Mouse (Mus musculus) ZHBTc4 (cell line): ENCODE measurements around the gene Ror1.

Experiments used
- DNase-seq: peaks from one replicate; pipeline ENCODE4 v3.0.0-alpha.2; 2011; ENCODE audit warnings: low read depth, low spot score

Gene Ror1

GRCm38 (mm10) chr4:100307365-100307764 is 211.8 kb downstream of the Ror1 start:
- no peak for DNase-seq

- DNase-seq: no peak
These were observed 216.4 kb downstream of the Ror1 start for GRCm38 (mm10) chr4:100311775-100312537.

GRCm38 (mm10) chr4:100315066-100315465 is 219.5 kb downstream of the Ror1 start:
- no peak for DNase-seq

DNA sequence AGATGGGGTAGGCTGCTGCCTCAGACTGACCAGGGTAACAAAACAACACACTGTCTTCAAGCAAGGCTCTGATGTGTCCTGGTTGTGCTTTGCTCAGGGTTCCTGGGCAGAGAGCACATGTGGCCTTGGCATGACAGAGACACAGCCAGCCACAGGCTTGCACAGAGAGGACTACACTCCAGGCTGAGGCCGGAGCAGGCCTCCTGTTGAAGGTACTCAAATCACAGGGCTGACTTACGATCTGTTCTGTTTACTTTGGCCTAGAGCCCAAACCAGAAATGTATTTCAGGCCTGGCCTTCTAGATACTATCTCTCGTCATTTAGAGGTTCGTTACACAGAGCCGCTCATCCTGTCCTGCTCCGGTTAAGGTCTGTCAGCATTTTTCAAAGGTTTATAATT is 226.2 kb downstream of the Ror1 start:
- no peak for DNase-seq

GRCm38 (mm10) chr4:100324719-100325515 is 229.3 kb downstream of the Ror1 start:
- no peak for DNase-seq

DNA sequence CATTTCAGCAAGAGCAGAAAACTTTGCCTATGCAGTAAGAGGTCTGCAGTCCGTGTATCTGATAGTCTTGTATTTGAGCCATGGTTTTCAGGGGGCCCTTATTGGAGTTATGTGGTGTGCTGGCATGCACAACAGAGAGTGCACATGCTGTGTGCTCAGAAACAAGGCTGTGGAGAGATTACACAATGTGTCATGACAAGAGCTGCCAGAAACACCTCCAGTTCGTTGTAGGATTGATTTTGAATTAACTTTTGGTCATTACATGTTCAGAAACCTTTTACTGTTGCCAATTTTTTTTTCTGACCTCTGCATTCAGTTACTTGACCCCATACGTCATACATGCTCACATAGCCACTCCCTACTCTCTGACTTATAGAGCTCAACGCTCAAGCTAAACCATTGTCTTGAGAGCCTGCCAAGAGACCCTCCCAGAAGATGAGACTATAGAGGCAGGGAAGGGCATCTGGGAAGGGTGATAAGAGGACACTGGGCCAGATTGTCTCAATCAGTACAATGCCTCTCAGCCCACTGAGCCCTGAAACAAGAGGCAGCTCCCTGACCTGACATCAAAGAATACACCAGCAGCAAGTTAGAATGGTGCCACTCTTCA is 232.9 kb downstream of the Ror1 start:
- no peak for DNase-seq

- no peak for DNase-seq
These were observed 239.6 kb downstream of the Ror1 start for GRCm38 (mm10) chr4:100335168-100335567.

- DNase-seq: no peak
These were observed 252.2 kb downstream of the Ror1 start for GRCm38 (mm10) chr4:100347791-100348190.

DNA sequence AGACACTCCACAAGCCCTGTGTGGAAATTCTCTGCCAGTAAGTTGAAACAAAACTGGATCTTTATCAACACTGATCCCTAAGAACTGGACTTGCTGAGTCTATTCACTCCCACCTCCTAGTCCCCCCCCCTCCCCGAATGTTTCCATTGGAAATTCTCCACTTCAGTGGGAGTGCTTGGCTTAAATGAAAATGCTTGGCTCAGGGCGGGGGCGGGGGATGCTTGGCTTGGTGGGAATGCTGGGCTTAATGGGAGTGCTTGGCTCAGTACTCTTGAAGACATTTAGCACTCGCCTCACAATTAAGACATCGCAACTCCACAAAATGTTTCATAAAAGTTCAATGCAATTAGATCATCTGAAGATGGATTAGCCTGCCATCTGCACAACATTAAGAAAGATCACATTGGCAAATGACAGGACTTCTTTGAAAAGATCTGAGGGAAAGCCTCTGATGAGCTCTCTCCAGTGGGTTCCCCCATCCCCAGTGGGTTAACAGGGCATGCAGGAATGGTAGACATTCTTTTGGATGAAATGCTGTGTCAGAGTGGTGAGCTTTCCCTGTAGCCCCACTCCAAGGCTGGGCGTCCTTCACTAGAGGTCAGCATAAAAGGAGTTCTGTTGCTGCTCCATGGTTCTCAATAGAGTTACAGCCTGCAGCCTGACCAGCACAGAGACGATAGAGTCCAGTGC is 254.7 kb downstream of the Ror1 start:
- no peak for DNase-seq

GRCm38 (mm10) chr4:100351797-100352290 is 256.3 kb downstream of the Ror1 start:
- no peak for DNase-seq

DNA sequence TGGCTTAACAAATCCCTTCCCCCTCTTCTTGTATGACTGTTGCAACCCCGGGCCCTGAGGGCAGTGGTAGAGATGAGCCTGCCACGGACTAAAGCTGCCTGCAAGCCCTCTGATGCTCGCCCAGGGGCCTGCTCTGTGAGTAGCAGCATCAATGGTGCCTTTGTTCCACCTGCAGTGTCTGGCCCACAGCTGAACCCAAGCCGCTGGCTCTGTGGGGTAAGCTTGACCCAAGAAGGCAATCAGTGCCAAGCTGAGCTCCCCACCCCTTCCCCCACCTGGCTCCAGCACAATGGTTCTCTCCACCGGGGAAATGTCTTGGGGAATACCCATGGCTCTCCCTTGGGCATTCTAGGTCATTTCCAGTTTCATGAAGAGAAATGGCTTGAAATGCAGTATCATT is 260.0 kb downstream of the Ror1 start:
- DNase-seq: no peak

DNA sequence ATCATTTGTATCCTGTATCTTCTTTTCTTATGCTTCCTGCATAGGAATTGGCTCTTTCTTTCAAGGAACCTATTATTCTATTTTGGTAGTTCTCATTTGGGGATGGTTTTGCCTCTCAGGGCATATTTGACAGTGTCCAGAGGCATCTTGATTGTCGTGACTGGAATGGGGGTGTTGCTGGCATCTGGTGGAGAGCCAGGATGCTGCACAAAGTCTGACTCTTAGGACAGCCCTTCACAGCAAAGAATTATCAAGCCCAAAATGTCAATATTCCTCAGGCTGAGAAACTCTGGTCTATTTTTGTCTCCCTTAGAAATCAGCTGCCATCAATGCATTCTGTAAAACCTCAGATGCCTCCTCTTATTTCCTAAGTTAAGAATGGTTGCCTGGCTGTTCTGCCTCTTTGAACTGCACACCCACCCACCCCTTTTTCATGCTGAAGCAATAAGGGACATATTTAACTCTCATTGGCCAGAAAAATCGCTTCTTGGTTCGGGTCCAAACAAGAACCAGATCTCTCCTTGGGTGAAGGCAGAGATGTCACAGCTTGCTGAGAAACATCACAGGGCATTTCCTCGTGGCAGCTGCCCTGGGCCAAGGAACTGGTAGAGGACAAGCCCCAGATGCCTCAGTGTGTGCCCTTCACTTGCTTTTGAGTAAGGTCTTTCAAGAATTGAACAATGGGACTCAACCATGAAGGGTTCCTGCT is 262.4 kb downstream of the Ror1 start:
- DNase-seq: no peak

- DNase-seq: no peak
These were observed 268.1 kb downstream of the Ror1 start for GRCm38 (mm10) chr4:100363666-100364065.

GRCm38 (mm10) chr4:100368691-100369090 is 273.1 kb downstream of the Ror1 start:
- no peak for DNase-seq

DNA sequence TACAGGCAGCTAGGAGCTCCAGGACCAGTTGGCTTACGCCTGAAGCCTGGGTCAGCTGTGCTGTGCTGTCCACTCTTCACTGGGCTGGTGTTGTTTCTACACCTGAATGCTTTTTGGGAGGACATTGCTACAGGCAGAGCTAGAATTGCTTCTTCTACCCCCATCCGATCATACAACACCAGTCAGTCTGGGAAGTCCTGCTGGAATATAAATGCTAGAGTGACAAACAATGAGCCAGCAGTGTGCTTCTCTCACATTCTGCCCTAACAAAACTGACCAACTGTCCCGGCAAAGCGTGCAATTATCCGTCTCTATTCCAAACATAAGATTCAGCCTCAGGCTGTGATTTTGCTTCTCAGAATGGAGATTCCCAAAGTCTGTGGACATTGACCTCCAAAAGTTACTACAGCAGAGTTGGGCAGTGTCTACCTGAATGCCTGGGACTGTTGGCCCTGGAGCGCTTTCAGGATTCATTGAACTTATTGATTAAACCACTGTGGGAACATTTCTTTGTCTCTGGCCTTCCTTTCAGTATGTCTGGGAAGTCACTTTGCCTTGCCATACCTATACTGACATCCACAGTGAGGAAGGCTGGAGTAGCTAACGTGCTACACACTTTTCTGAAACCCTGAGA is 274.1 kb downstream of the Ror1 start:
- DNase-seq: no peak

DNA sequence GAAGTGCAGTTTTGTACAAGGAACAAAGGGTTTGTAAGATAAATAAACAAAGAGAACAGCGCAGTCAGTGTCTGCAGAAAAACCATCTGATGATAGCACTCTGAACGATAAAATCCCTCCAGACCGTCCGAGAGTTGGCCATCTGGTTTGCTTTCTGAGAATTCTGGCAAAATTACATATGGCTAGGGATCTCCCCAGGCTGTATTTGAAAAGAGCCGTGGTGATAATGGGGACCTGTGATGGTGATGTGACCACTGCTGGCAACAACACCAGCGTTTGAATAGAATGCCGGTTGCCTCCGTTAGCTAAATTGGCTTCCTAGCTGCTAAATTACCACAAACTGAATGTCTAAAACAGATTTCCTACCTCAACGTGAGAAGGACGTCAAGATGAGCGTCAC is 277.2 kb downstream of the Ror1 start:
- DNase-seq: no peak

DNA sequence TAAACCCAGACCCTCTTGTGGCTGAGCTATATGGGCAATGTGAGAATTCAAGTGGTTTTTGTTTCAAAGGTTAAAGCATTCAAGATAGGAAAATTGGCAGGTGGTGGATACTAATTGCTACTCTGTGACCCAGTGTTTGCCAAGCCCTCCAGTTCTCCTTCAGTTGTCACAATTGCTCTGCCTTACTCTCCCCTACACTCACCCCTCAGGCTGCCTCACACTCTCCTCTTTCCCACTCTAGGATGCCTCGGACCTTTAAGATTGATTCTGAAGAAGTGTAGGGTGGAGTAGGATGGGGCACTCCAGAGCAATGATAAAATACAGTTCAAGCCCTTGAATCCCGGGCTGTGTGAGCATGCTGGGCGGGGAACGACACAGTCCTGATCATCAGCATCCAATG is 278.2 kb downstream of the Ror1 start:
- DNase-seq: no peak

DNA sequence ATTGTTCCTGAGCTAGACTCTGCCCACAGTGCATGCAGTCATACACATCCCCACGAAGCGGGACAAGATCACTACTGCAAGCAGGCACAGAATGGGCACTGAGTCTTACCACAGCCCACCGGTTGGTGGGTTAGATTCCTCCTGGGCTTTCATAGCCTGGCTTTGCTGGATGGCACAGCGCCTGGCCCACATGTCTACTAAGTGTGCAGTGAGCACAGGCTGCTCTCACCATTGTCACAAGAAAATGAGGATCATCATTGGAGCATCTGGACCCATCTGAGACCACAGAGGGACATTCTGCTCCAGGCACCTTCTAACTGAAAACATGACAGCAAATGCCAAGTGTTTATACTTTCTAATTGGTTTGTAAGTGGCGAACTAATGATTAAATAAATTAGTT is 279.7 kb downstream of the Ror1 start:
- no peak for DNase-seq

GRCm38 (mm10) chr4:100376163-100376562 is 280.6 kb downstream of the Ror1 start:
- DNase-seq: no peak

GRCm38 (mm10) chr4:100377231-100377630 is 281.6 kb downstream of the Ror1 start:
- DNase-seq: no peak

- DNase-seq: no peak
These were observed 282.4 kb downstream of the Ror1 start for GRCm38 (mm10) chr4:100377996-100378395.
